Mouse (Mus musculus) gastrocnemius, adult 2 months (tissue): ENCODE data around the gene Etfbkmt. TPM values are rescaled to one million over a fixed set of nuclear protein-coding genes. Genes with fewer than 3 reads are reported as not detected.
"Not testable (repeated sequence)": the region's sequence is repeated elsewhere in the genome, so short reads cannot be mapped to it uniquely, and the experiment has no call there.

ENCODE experiments used
- DNase-seq: peaks from one replicate; pipeline ENCODE4 v3.0.0; 2022
- H3K27ac ChIP-seq: fragments of 200-600 bp; 2 replicates; pipeline ENCODE4 v1.8.1; 2022; ENCODE audit warnings: mild to moderate bottlenecking
- H3K4me3 ChIP-seq: fragments of 200-600 bp; 2 replicates; pipeline ENCODE4 v1.8.1; 2022; ENCODE audit warnings: mild to moderate bottlenecking, moderate library complexity
- CTCF ChIP-seq: fragments of 200-600 bp; IDR thresholded peaks from 2 replicates; pipeline ENCODE4 v1.8.1; 2022; ENCODE audit warnings: antibody characterized with exemption, mild to moderate bottlenecking, moderate library complexity
- intact Hi-C: fragments of 180-260 bp; cut with DNase I; formaldehyde crosslinking; loops from one replicate; pipeline ENCODE4 v1.15.1; 2025
- total RNA-seq, 2 experiments: library from RNA; stranded (reverse); gene quantifications; 2 replicates each; pipeline ENCODE4 v1.2.3; 2021

The Etfbkmt gene
- total RNA-seq, 2 experiments from 2014 or later = 13.7 to 14.8 TPM

GRCm38 (mm10) chr6:149107615-149108014, 32.0 kb upstream of the Etfbkmt start:
- no peak for DNase-seq
- intact Hi-C loops = no loop called here
- TF ChIP-seq CTCF = no peak
- H3K4me3 ChIP-seq = no peak overlapping the region
- H3K27ac ChIP-seq = no peak overlapping the region

GRCm38 (mm10) chr6:149108909-149109308, 30.7 kb upstream of the Etfbkmt start:
- no peak for TF ChIP-seq CTCF
- Histone ChIP-seq H3K4me3 (no peak overlapping the region), H3K27ac (no peak overlapping the region)
- DNase-seq = no peak
- intact Hi-C loops = no loop called here

- intact Hi-C loops = no loop called here
- no peak for DNase-seq
- no peak for TF ChIP-seq CTCF
- Histone ChIP-seq H3K27ac (no peak overlapping the region), H3K4me3 (no peak overlapping the region)
Observed at GRCm38 (mm10) chr6:149116992-149117391, 22.7 kb upstream of the Etfbkmt start.

GRCm38 (mm10) chr6:149118935-149119334, 20.7 kb upstream of the Etfbkmt start:
- intact Hi-C loops = loop anchor here (1.0 kb wide), 1 partner anchor 61 kb away; no protein-coding TSS in a partner anchor
- Histone ChIP-seq H3K4me3 (no peak overlapping the region), H3K27ac (peak overlapping the region; percentile 74)
- DNase-seq = peak; percentile 54
- peak; percentile 14; the same call in 1 of the 2 replicates for TF ChIP-seq CTCF

- intact Hi-C loops = loop anchor here (1.0 kb wide), 2 partner anchors 62 to 110 kb away; no protein-coding TSS in a partner anchor
- peak; percentile 82 for TF ChIP-seq CTCF
- DNase-seq = peak; percentile 26
- Histone ChIP-seq H3K4me3 (no peak overlapping the region), H3K27ac (peak overlapping the region; percentile 74)
Observed at GRCm38 (mm10) chr6:149119853-149120252, 19.8 kb upstream of the Etfbkmt start.

- Histone ChIP-seq H3K4me3 (no peak overlapping the region), H3K27ac (no peak overlapping the region)
- no peak for TF ChIP-seq CTCF
- DNase-seq = no peak
- intact Hi-C loops = no loop called here
Observed at GRCm38 (mm10) chr6:149123042-149123441, 16.6 kb upstream of the Etfbkmt start.

- Histone ChIP-seq H3K4me3 (no peak overlapping the region), H3K27ac (no peak overlapping the region)
- peak; percentile 29 for DNase-seq
- intact Hi-C loops = loop anchor here (5.0 kb wide), 1 partner anchor 181 kb away; the partner anchor contains the start of gene Resf1
- TF ChIP-seq CTCF = peak; percentile 72
Observed at GRCm38 (mm10) chr6:149126675-149127074, 13.0 kb upstream of the Etfbkmt start.

GRCm38 (mm10) chr6:149129870-149130269, 9.8 kb upstream of the Etfbkmt start, which contains the start of gene Gm10203:
Gene Gm10203, plus strand, starts transcription at chr6:149130170.
- not testable (repeated sequence) for H3K27ac ChIP-seq, H3K4me3 ChIP-seq
- intact Hi-C loops = loop anchor here (5.0 kb wide), 1 partner anchor 177 kb away; the partner anchor contains the start of gene Resf1

GRCm38 (mm10) chr6:149131111-149131510, 8.5 kb upstream of the Etfbkmt start:
- TF ChIP-seq CTCF = no peak
- H3K4me3 ChIP-seq = no peak overlapping the region
- no peak for DNase-seq
- H3K27ac ChIP-seq = no peak overlapping the region
- intact Hi-C loops = no loop called here

More at GRCm38 (mm10) chr6:149129870-149130269, 9.8 kb upstream of the Etfbkmt start, which contains the start of gene Gm10203:
- not testable (repeated sequence) for DNase-seq

GRCm38 (mm10) chr6:149132311-149133077, 7.2 kb upstream of the Etfbkmt start:
- intact Hi-C loops = loop anchor here (2.0 kb wide), 1 partner anchor 242 kb away; no protein-coding TSS in a partner anchor
- peak; percentile 63 for TF ChIP-seq CTCF
- Histone ChIP-seq H3K27ac (no peak overlapping the region), H3K4me3 (no peak overlapping the region)
- no peak for DNase-seq

GRCm38 (mm10) chr6:149134391-149135150, 5.1 kb upstream of the Etfbkmt start:
- Histone ChIP-seq H3K4me3 (no peak overlapping the region), H3K27ac (peak overlapping the region; percentile 31)
- intact Hi-C loops = no loop called here
- TF ChIP-seq CTCF = no peak
- DNase-seq = no peak

GRCm38 (mm10) chr6:149135631-149136030, 4.0 kb upstream of the Etfbkmt start:
- Histone ChIP-seq H3K27ac (no peak overlapping the region), H3K4me3 (no peak overlapping the region)
- no peak for TF ChIP-seq CTCF
- intact Hi-C loops = no loop called here
- no peak for DNase-seq

GRCm38 (mm10) chr6:149137936-149138335, 1.7 kb upstream of the Etfbkmt start:
- intact Hi-C loops = no loop called here
- Histone ChIP-seq H3K4me3 (no peak overlapping the region), H3K27ac (no peak overlapping the region)
- no peak for DNase-seq
- no peak for TF ChIP-seq CTCF
